Mouse (Mus musculus) stomach, embryonic 14.5 days (tissue): ENCODE data around the gene Arhgef15. TPM values are rescaled to one million over a fixed set of nuclear protein-coding genes. Genes with fewer than 3 reads are reported as not detected.
"Not testable (repeated sequence)": the region's sequence is repeated elsewhere in the genome, so short reads cannot be mapped to it uniquely, and the experiment has no call there.

ENCODE experiments used
- ATAC-seq: fragments of 200-750 bp; cut with Nextera tagmentation; 2 replicates; pipeline ENCODE4 v1.8.0; 2017; ENCODE audit warnings: low read depth, moderate TSS enrichment; ENCODE audit not compliant: insufficient number of reproducible peaks, insufficient read depth, low FRiP score
- H3K27ac ChIP-seq: fragments of 300-500 bp; sonication (generic); 2 replicates; pipeline ENCODE4 v1.5.1; 2014; ENCODE audit warnings: mild to moderate bottlenecking, low read length, moderate library complexity, mixed read lengths
- H3K27me3 ChIP-seq: fragments of 300-500 bp; sonication (generic); 2 replicates; pipeline ENCODE4 v1.6.1; 2014; ENCODE audit warnings: low read length, control low read depth, mixed read lengths; ENCODE audit not compliant: control insufficient read depth, insufficient read depth
- H3K36me3 ChIP-seq: fragments of 300-500 bp; sonication (generic); 2 replicates; pipeline ENCODE4 v1.6.1; 2014; ENCODE audit warnings: mild to moderate bottlenecking, control low read depth, low read length, moderate library complexity, mixed read lengths; ENCODE audit not compliant: control insufficient read depth, insufficient read depth
- H3K4me1 ChIP-seq: fragments of 300-500 bp; sonication (generic); 2 replicates; pipeline ENCODE4 v1.6.1; 2014; ENCODE audit warnings: low read length, control low read depth, mixed read lengths; ENCODE audit not compliant: control insufficient read depth, insufficient read depth
- H3K4me2 ChIP-seq: fragments of 300-500 bp; sonication (generic); replicated peaks from 2 replicates; pipeline ENCODE4 v1.6.1; 2014; ENCODE audit warnings: low read depth, low read length, control low read depth
- H3K4me3 ChIP-seq: fragments of 300-500 bp; sonication (generic); 2 replicates; pipeline ENCODE4 v1.5.1; 2014; ENCODE audit warnings: low read depth, low read length, control low read depth
- H3K9ac ChIP-seq: fragments of 300-500 bp; sonication (generic); replicated peaks from 2 replicates; pipeline ENCODE4 v1.6.1; 2014; ENCODE audit warnings: low read depth, mild to moderate bottlenecking, control low read depth, low read length, moderate library complexity, mixed read lengths
- H3K9me3 ChIP-seq: fragments of 300-500 bp; sonication (generic); 2 replicates; pipeline ENCODE4 v1.6.1; 2016; ENCODE audit warnings: low read depth, low read length, control low read depth; ENCODE audit not compliant: control insufficient read depth
- WGBS: fragments of 180-500 bp; shearing (Covaris S2); extraction: QIAGEN DNeasy Blood & Tissue Kit; methylation state at CpG from one replicate; pipeline ENCODE4 v1.1.7; 2014; 5-methylcytosine and 5-hydroxymethylcytosine counted together
- polyA plus RNA-seq: library from polyadenylated mRNA; unstranded; fragments of >200 nt; fragmentation: Nextera tagmentation; extraction: Ambion mirVana; gene quantifications from 2 replicates; pipeline ENCODE4 v1.2.1, GENCODE M21; 2014

Gene Arhgef15
- polyA plus RNA-seq, 1 experiment from 2014 or later, result 10.9 TPM

GRCm38 (mm10) chr11:68946806-68947440 is 10.4 kb downstream of the Arhgef15 start:
- Histone ChIP-seq H3K9ac (peak overlapping the region; percentile 14; the same call in 1 of the 2 replicates), H3K4me3 (peak overlapping the region; percentile 17; the same call in 1 of the 2 replicates), H3K4me2 (peak overlapping the region; percentile 31), H3K27me3 (no peaks in the 10 kb centered on the region), H3K27ac (no peak overlapping the region), H3K9me3 (no peaks in the 10 kb centered on the region), H3K4me1 (0 out of 2 replicates have a peak, but pooled peaks cover 8% of the 10 kb centered on the region), H3K36me3 (no peaks in the 10 kb centered on the region)
- WGBS, result 11% methylated on average over 16 of the region's 16 CpGs
- no peak for ATAC-seq

- H3K4me3 ChIP-seq, result no peak overlapping the region
- no peak overlapping the region for H3K4me2 ChIP-seq
- WGBS, result 93% methylated on average over 4 of the region's 4 CpGs
- no peaks in the 10 kb centered on the region for H3K27me3 ChIP-seq
- H3K27ac ChIP-seq, result no peak overlapping the region
- H3K36me3 ChIP-seq, result no peaks in the 10 kb centered on the region
- H3K9me3 ChIP-seq, result no peaks in the 10 kb centered on the region
- no peak overlapping the region for H3K9ac ChIP-seq
- no peak for ATAC-seq
- 0 out of 2 replicates have a peak, but pooled peaks cover 8% of the 10 kb centered on the region for H3K4me1 ChIP-seq
These were observed 11.3 kb downstream of the Arhgef15 start for GRCm38 (mm10) chr11:68946001-68946400.

GRCm38 (mm10) chr11:68945245-68945644 is 12.0 kb downstream of the Arhgef15 start:
- H3K36me3 ChIP-seq, result no peaks in the 10 kb centered on the region
- no peak overlapping the region for H3K27ac ChIP-seq
- H3K4me1 ChIP-seq, result peaks cover 12% of the 10 kb centered on the region; the same call in 1 of the 2 replicates
- H3K4me3 ChIP-seq, result no peak overlapping the region
- no peaks in the 10 kb centered on the region for H3K27me3 ChIP-seq
- WGBS, result 81% methylated on average over 2 of the region's 2 CpGs
- no peak for ATAC-seq
- no peak overlapping the region for H3K4me2 ChIP-seq
- H3K9ac ChIP-seq, result no peak overlapping the region
- no peaks in the 10 kb centered on the region for H3K9me3 ChIP-seq

DNA sequence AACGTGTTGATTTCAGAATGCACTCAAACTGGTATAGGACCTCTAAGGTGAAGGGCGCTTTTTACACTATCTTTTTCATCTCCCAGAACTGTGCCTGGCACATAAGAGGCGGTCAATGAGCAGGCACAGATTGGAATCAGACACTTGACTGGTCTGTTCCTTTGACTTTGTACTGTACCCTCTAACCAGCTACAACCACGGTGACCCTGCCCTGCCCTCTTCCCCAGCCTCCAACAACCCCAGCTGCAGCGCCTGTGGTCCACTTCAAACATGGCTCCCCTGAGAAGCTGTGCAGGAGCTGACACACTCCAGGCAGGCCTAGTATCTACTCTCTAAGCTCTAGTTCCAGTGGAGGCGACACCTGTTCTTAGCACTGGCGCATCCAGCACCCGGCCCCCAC is 14.5 kb downstream of the Arhgef15 start:
- ATAC-seq, result no peak
- H3K4me2 ChIP-seq, result no peak overlapping the region

DNA sequence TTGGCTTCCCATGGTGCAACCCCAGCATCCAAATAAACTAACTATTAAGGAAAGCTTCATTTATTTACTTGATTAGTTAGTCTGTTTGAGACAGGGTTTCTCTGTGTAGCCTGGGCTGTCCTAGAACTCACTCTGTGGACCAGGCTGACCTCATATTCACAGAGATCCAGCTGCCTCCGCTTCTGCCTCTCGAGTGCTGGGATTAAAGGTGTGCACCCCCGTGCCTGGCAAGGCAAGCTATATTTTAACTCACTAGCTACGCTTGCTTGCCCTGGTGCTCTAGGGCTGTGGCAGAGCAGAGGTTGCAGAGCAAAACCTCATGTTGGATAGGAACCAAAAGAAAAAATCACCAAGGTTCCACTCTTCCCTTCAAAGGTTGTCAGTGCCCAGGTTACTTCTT is 16.8 kb downstream of the Arhgef15 start:
- no peaks in the 10 kb centered on the region for H3K9me3 ChIP-seq
- H3K27ac ChIP-seq, result no peak overlapping the region; the same call in 1 of the 2 replicates
- H3K4me3 ChIP-seq, result peak overlapping the region; percentile 31
- peak overlapping the region; percentile 59 for H3K4me2 ChIP-seq
- WGBS, result 47% methylated on average over 4 of the region's 4 CpGs
- peak overlapping the region; percentile 0; the same call in 1 of the 2 replicates for H3K9ac ChIP-seq
- no peak for ATAC-seq
- H3K36me3 ChIP-seq, result no peaks in the 10 kb centered on the region
- H3K27me3 ChIP-seq, result no peaks in the 10 kb centered on the region
- H3K4me1 ChIP-seq, result peaks cover 6% of the 10 kb centered on the region; the same call in 1 of the 2 replicates

More for the DNA sequence above, 14.5 kb downstream of the Arhgef15 start:
- Histone ChIP-seq H3K9ac (no peak overlapping the region), H3K27me3 (no peaks in the 10 kb centered on the region), H3K27ac (no peak overlapping the region), H3K36me3 (no peaks in the 10 kb centered on the region), H3K4me3 (no peak overlapping the region), H3K4me1 (peaks cover 13% of the 10 kb centered on the region; the same call in 1 of the 2 replicates), H3K9me3 (no peaks in the 10 kb centered on the region)
- WGBS, result 84% methylated on average over 8 of the region's 8 CpGs

- peak overlapping the region; percentile 44; the same call in 1 of the 2 replicates for H3K27ac ChIP-seq
- H3K9ac ChIP-seq, result peak overlapping the region; percentile 0; the same call in 1 of the 2 replicates
- ATAC-seq, result peak; percentile 98
These were observed 17.6 kb downstream of the Arhgef15 start for GRCm38 (mm10) chr11:68939451-68940304.

DNA sequence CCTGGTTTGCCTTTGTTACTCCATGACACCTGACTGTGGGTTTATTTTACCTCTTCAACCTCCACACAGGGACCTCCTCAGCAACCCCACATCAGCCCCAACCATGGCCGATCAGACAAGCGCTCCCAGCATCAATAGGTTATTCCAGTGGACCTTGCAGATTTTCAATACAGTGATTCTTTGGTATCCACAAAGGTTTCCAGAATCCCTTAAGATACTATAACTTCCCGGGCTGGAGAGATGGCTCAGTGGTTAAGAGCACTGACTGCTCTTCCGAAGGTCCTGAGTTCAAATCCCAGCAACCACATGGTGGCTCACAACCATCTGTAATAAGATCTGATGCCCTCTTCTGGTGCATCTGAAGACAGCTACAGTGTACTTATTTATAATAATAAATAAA is 20.3 kb downstream of the Arhgef15 start:
- H3K36me3 ChIP-seq, H3K4me1 ChIP-seq, H3K27me3 ChIP-seq, H3K9me3 ChIP-seq, H3K9ac ChIP-seq, H3K4me2 ChIP-seq, H3K27ac ChIP-seq, ATAC-seq, H3K4me3 ChIP-seq: not testable (repeated sequence)
- WGBS, result 82% methylated on average over 4 of the region's 4 CpGs

More at GRCm38 (mm10) chr11:68939451-68940304, 17.6 kb downstream of the Arhgef15 start:
- no peaks in the 10 kb centered on the region for H3K36me3 ChIP-seq
- H3K27me3 ChIP-seq, result no peaks in the 10 kb centered on the region
- no peaks in the 10 kb centered on the region for H3K9me3 ChIP-seq
- peak overlapping the region; percentile 59 for H3K4me2 ChIP-seq
- H3K4me3 ChIP-seq, result peak overlapping the region; percentile 31
- peaks cover 6% of the 10 kb centered on the region; the same call in 1 of the 2 replicates for H3K4me1 ChIP-seq
- WGBS, result 1% methylated on average over 16 of the region's 16 CpGs

DNA sequence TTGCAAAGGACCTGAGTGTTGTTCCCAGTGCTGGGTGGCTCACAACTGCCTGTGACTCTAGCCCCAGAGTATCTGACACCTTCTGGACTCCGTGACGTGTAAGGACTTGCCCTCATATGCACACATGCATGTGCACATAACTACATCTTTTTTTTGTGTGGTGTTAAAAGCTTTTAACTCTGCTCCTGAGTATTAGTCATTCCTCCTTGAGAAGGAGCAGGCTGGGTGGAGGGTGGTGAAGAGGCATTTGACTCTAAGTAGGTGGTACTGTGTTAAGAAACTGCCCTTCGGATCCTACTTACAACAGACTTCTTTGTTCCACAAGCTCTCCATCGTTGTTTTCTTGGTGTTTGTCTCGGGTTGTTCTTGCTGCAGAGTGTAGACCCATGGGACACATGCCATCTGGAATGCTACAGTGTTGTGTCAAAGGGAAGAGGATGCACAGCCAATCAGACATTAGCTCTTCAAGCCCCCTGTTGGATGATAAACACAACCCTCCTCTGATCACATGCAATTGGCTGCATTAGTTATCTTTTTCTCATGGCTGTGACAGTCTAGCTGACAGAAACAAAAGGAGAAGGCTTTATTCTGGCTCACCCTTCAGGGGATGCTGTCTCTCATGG is 23.3 kb downstream of the Arhgef15 start:
- WGBS, result 69% methylated on average over 5 of the region's 5 CpGs
- no peaks in the 10 kb centered on the region for H3K27me3 ChIP-seq
- ATAC-seq, result no peak
- no peak overlapping the region for H3K9ac ChIP-seq
- H3K27ac ChIP-seq, result no peak overlapping the region
- no peak overlapping the region for H3K4me3 ChIP-seq
- no peaks in the 10 kb centered on the region for H3K4me1 ChIP-seq
- no peak overlapping the region for H3K4me2 ChIP-seq
- H3K36me3 ChIP-seq, result no peaks in the 10 kb centered on the region
- H3K9me3 ChIP-seq, result no peaks in the 10 kb centered on the region
